Mouse (Mus musculus) B cell, adult 62 days (primary cell): ENCODE data around the gene Sapcd1. TPM values are rescaled to one million over a fixed set of nuclear protein-coding genes. Genes with fewer than 3 reads are reported as not detected.

Experiments used
- total RNA-seq: library from RNA; stranded (reverse); gene quantifications from 4 replicates; pipeline ENCODE4 v1.2.4, GENCODE M21; 2023

Sapcd1 gene
- 3.0 to 6.4 TPM (median 4.1 TPM) in 4 replicates for total RNA-seq

GRCm38 (mm10) chr17:35027277-35028068 is at the start of gene Sapcd1:
TSS of gene Sapcd1 (minus strand) at chr17:35028016.

DNA sequence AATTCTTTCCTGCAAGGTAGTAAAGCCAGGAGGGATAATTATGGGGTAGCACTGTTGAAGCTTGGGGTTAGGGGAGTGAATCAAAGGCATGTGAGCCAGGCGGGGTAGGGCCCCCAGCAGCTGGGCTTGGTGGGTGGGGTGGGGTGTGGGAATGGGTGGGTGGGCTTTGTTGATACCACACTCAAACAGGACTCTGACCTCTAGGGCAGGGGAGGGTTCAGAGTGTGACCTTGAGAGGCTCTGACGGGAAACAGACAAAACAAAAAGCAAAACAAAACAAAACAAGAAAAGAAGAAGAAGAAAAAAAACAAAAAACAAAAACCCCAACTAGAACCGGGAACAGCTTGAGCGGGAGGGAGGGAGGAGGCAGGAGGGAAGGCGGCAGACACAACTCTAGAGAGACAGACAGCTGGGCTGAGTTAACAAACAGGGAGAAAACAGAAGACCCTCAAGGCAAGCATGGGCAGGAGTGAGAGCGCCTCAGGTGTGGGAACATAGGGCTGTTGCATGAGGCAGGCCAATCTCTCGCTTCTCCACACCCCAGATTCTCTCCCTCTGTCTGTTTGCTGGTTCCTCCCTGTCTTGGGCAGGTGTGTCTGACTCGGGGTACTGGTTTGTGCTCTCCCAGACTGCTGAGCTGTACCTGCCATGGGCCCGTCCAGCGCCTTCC is 48.8 kb upstream of the Sapcd1 start, which contains the start of gene Ly6g6e:
Gene Ly6g6e, plus strand, starts transcription at position 396 of the 670 bp plus-strand sequence.

DNA sequence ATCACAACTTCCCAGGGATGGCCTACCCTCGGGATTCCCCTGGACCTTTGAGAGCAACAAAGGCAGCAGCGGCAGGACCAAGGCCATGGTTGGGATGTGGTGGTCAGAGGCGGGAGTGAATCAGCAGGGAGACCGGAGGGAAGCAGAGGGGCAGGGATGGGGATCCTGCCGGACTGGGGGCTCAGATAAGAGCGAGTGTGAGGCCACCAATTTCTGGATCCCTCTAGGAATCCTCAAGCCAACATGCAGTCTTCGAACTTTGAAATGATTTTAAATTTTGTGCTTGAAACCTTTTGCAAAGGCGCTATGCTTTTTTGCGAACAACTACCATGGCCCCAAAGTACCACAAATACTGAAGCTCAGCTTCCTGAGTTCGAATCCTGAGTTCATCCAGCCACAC is 38.3 kb upstream of the Sapcd1 start, which contains the start of gene Mpig6b:
Gene Mpig6b, minus strand, starts transcription at position 101 of the 400 bp plus-strand sequence.

DNA sequence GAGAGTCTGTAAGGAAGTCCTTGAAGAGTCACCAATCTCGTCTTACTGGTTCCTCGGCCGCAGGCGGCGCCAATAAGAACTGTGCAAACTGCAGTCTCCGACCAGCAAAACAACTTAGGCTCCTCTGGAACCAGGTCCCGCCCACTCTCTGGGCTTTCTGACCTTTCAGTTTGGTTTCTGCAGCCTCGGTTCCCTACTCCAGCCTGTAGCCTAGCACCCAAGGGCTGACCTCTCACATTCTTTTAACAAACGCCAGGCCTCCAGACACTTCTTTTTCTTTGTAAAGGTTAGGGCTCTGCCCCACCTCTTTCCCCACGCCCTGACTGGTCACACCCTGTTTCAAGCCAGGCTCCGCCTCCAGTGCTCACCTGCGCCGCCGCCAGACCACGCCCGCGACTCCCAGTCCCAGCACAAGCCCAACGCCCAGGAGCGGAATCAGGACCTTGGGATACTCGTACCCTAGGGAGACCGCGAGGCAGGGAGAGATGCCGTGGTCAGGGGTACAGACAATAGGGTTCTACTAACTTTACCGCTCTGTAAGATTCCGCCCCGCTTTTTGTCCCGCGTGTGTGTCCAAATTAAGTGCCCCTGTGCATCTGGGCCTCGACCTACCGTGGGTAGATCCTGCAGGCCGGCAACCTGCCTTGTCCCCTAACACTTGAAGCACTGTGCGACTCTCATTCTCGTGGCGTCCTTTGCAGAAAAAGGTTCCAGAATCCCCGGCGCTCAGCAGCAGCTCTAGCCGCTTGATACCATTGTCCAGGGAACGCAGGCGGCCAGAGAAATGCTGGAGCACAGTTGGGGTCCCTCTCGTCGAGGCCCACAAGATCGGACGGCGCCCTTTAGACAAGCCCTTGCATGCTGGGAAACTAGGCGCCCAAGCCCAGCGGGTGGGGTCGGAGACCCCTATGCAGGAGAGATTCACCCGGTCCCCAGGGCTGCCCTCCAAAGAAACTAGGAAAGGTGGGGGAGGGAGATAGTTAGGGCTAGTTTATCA is 37.4 kb upstream of the Sapcd1 start, which contains the start of gene Ly6g6c:
Gene Ly6g6c, plus strand, starts transcription at position 438 of the 997 bp plus-strand sequence.

GRCm38 (mm10) chr17:35058911-35059892 is 31.4 kb upstream of the Sapcd1 start, which contains the start of gene Ddah2:
TSS of gene Ddah2 (plus strand) at chr17:35059035.

DNA sequence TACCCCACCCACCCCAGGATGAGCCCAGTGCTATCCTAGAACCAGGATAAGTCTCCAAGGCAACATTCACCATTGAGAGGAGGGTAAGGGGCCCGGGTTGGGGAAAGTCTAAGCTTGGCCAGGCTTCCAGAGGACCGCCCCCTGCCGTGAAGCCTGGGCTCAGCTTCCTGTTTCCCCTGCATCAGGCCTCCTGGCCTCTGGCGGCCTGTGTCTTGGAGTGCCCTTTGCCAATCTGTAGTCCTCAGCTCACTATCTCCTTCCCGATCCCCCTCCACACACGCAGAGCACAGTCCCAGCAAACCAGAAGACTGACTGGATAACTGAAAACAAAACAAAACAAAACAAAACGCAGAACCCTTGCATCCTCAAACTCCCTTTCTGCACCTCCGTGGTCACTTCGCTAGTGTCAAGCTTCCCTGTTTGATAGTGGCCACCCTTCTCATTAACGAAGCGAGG is 21.8 kb upstream of the Sapcd1 start, which contains the start of gene Clic1:
Gene Clic1, plus strand, starts transcription at position 406 of the 456 bp plus-strand sequence.

GRCm38 (mm10) chr17:35046681-35047455 is 19.1 kb upstream of the Sapcd1 start, which contains the start of gene Msh5:
TSS of gene Msh5 (minus strand) at chr17:35046745.

DNA sequence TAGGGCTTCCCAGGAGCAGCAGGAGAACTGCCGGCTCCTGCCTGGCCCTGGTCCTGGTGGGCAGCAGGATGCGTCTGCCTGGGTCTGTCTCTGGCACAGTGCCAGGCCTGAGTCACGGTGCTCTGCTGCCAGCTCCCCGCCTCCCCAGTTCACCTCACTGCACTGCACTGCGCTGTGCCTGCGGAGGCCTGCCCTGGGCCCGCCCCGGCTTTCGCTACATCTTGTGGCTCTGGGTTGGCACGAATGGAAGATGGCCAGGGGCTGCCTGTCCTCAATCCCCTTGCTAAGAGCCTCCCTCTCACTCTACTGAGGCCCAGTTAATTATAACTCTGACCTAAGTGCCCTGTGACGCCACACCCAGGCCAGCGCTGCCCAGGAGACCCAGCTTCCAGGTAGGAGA is 11.4 kb downstream of the Sapcd1 start, which contains the start of gene Vwa7:
Gene Vwa7, plus strand, starts transcription at position 204 of the 400 bp plus-strand sequence.

GRCm38 (mm10) chr17:35000717-35001451 is 26.9 kb downstream of the Sapcd1 start, which contains the start of gene Vars:
TSS of gene Vars (plus strand) at chr17:35000987.

DNA sequence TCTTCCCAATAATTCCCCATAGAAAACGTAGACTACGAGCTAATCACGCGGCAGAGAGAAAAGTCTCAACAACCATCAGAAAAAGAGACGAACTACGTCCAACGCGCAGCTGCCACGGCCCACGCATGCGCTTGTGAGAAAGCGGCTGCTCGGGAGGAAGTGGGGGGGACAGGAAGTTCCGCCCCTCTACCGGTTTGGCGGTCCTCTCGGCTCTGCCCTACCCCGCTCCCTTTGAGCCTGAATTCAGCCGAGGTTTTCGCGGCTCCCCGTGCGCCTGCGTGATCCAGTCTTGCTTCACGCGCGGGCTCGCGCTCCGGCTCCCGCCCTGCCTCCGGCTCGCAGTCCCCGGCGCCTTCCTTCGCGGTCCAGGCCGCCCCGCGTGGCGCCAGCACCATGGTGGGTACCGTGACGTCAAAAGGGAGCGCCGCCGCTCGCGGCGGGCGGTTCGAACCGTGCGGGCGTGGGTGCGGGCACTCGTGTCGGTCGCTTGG is 46.1 kb downstream of the Sapcd1 start, which contains the start of gene Lsm2:
Gene Lsm2, plus strand, starts transcription at position 173 of the 491 bp plus-strand sequence.

Other genes with a start within 250 kb of the Sapcd1 start
- gene Cyp21a1, start 223.5 kb downstream of the Sapcd1 start, total RNA-seq = not detected in 4 replicates
- 70.2 to 78.8 TPM (median 74.6 TPM) in 4 replicates for gene Stk19, start 191.1 kb downstream of the Sapcd1 start, total RNA-seq
- gene Dxo, start 191.0 kb downstream of the Sapcd1 start, total RNA-seq = 83.3 to 87.2 TPM (median 86.2 TPM) in 4 replicates
- gene Skiv2l, start 177.8 kb downstream of the Sapcd1 start, total RNA-seq = 99.2 to 119 TPM (median 104 TPM) in 4 replicates
- 31.6 to 38.4 TPM (median 32.6 TPM) in 4 replicates for gene Nelfe, start 177.6 kb downstream of the Sapcd1 start, total RNA-seq
- 0.60 TPM in 1 of 4 replicates, not detected in the others for gene Cfb, start 165.5 kb downstream of the Sapcd1 start, total RNA-seq
- gene Zbtb12, start 148.5 kb downstream of the Sapcd1 start, total RNA-seq = 11.5 to 12.8 TPM (median 11.9 TPM) in 4 replicates
- not detected in 4 replicates for gene Gm20547, start 146.0 kb downstream of the Sapcd1 start, total RNA-seq
- gene C2, start 129.8 kb downstream of the Sapcd1 start, total RNA-seq = 1.6 to 3.1 TPM (median 3.1 TPM) in 4 replicates
- 145 to 166 TPM (median 150 TPM) in 4 replicates for gene Ehmt2, start 129.5 kb downstream of the Sapcd1 start, total RNA-seq
- gene Slc44a4, start 113.5 kb downstream of the Sapcd1 start, total RNA-seq = not detected in 4 replicates
- 91.5 to 104 TPM (median 98.0 TPM) in 4 replicates for gene Neu1, start 96.8 kb downstream of the Sapcd1 start, total RNA-seq
- gene Hspa1b, start 68.8 kb downstream of the Sapcd1 start, total RNA-seq = 143 to 677 TPM (median 225 TPM) in 4 replicates
- 1.1 TPM in 1 of 4 replicates, not detected in the others for gene Gm20481, start 58.1 kb downstream of the Sapcd1 start, total RNA-seq
- gene Hspa1a, start 55.9 kb downstream of the Sapcd1 start, total RNA-seq = 69.3 to 362 TPM (median 119 TPM) in 4 replicates
- gene Hspa1l, start 55.3 kb downstream of the Sapcd1 start, total RNA-seq = 0.24 to 0.40 TPM in 2 of 4 replicates, not detected in the others
- gene Lsm2, start 46.2 kb downstream of the Sapcd1 start, total RNA-seq = 27.8 to 35.0 TPM (median 28.9 TPM) in 4 replicates
- 237 to 278 TPM (median 258 TPM) in 4 replicates for gene Vars, start 27.0 kb downstream of the Sapcd1 start, total RNA-seq
- 0.28 to 0.52 TPM (median 0.30 TPM) in 4 replicates for gene Vwa7, start 11.4 kb downstream of the Sapcd1 start, total RNA-seq
- 8.7 to 15.9 TPM (median 11.2 TPM) in 4 replicates for gene Msh5, start 18.7 kb upstream of the Sapcd1 start, total RNA-seq
- gene Clic1, start 21.9 kb upstream of the Sapcd1 start, total RNA-seq = 185 to 195 TPM (median 191 TPM) in 4 replicates
- 2.2 to 6.0 TPM (median 4.3 TPM) in 4 replicates for gene Ddah2, start 31.0 kb upstream of the Sapcd1 start, total RNA-seq
- not detected in 4 replicates for gene Ly6g6c, start 37.4 kb upstream of the Sapcd1 start, total RNA-seq
- not detected in 4 replicates for gene Mpig6b, start 38.2 kb upstream of the Sapcd1 start, total RNA-seq
- gene Ly6g6e, start 48.9 kb upstream of the Sapcd1 start, total RNA-seq = not detected in 4 replicates
- gene Ly6g6d, start 50.0 kb upstream of the Sapcd1 start, total RNA-seq = not detected in 4 replicates
- not detected in 4 replicates for gene Ly6g6f, start 57.6 kb upstream of the Sapcd1 start, total RNA-seq
- gene Abhd16a, start 61.2 kb upstream of the Sapcd1 start, total RNA-seq = 72.8 to 85.6 TPM (median 76.5 TPM) in 4 replicates
- not detected in 4 replicates for gene Ly6g5c, start 80.3 kb upstream of the Sapcd1 start, total RNA-seq
- 0.66 to 1.6 TPM (median 1.3 TPM) in 4 replicates for gene Ly6g5b, start 87.4 kb upstream of the Sapcd1 start, total RNA-seq
- 19.6 to 24.1 TPM (median 22.1 TPM) in 4 replicates for gene Gpank1, start 93.4 kb upstream of the Sapcd1 start, total RNA-seq
- gene Csnk2b, start 94.0 kb upstream of the Sapcd1 start, total RNA-seq = 114 to 130 TPM (median 122 TPM) in 4 replicates
- gene D17H6S53E, start 98.4 kb upstream of the Sapcd1 start, total RNA-seq = 12.0 to 17.1 TPM (median 14.5 TPM) in 4 replicates
- gene Apom, start 104.0 kb upstream of the Sapcd1 start, total RNA-seq = 1.2 to 1.6 TPM in 2 of 4 replicates, not detected in the others
- 465 to 496 TPM (median 476 TPM) in 4 replicates for gene Bag6, start 107.2 kb upstream of the Sapcd1 start, total RNA-seq
- 337 to 364 TPM (median 345 TPM) in 4 replicates for gene Prrc2a, start 136.9 kb upstream of the Sapcd1 start, total RNA-seq
- gene Aif1, start 148.1 kb upstream of the Sapcd1 start, total RNA-seq = 2.7 to 6.9 TPM (median 4.0 TPM) in 4 replicates
- 33.5 to 53.9 TPM (median 46.9 TPM) in 4 replicates for gene Lst1, start 160.4 kb upstream of the Sapcd1 start, total RNA-seq
- 591 to 612 TPM (median 606 TPM) in 4 replicates for gene Ltb, start 166.4 kb upstream of the Sapcd1 start, total RNA-seq
- 9.1 to 13.6 TPM (median 11.4 TPM) in 4 replicates for gene Tnf, start 174.0 kb upstream of the Sapcd1 start, total RNA-seq
- gene Lta, start 177.3 kb upstream of the Sapcd1 start, total RNA-seq = 39.2 to 45.1 TPM (median 41.7 TPM) in 4 replicates
- gene Gm16181, start 192.8 kb upstream of the Sapcd1 start, total RNA-seq = not detected in 4 replicates
- gene Atp6v1g2, start 205.6 kb upstream of the Sapcd1 start, total RNA-seq = 1.7 to 4.6 TPM (median 2.7 TPM) in 4 replicates
- 11.2 to 14.6 TPM (median 13.4 TPM) in 4 replicates for gene Nfkbil1, start 207.8 kb upstream of the Sapcd1 start, total RNA-seq
- 399 to 443 TPM (median 429 TPM) in 4 replicates for gene Ddx39b, start 213.7 kb upstream of the Sapcd1 start, total RNA-seq
- gene H2-D1, start 234.7 kb upstream of the Sapcd1 start, total RNA-seq = 1,754 to 1,882 TPM (median 1,817 TPM) in 4 replicates